Comparison of ENCODE assay signal across 13 mouse cellular contexts in the genomic region with DNA sequence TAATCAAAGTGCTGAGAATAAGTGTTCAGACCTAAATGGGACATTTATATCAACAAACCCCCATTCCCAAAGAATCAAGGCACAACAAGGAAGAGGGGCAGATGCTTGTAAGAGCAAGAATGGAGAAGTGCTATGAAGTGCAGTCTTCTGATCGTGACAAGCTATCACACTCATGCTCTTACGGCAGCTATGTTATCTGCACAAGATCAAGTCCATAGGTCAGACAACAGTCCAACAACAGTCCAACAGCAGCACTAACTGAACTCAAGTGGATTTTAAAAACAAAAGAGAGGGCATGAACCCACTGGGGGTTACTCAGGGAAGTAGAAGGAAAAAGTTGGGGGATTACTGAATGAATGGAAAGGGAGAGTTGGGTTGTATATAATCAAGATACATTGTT.
"Had no signal": no experiment of that assay in that cellular context is flagged by ENCODE, and none has a peak within 500 bp of the region (broad histone marks: within the 10 kb centered on the region; RNA-seq: fewer than 3 reads in every experiment).

No protein-coding gene starts in this region.

- H3K4me1 ChIP-seq: kidney, embryonic 15.5 days; limb, embryonic 12.5 days; neural tube, embryonic 12.5 days had no signal

- H3K4me3 ChIP-seq: kidney, embryonic 15.5 days; limb, embryonic 12.5 days; neural tube, embryonic 12.5 days had no signal

- H3K9ac ChIP-seq: hindbrain, embryonic 14.5 days; kidney, embryonic 15.5 days; limb, embryonic 12.5 days; neural tube, embryonic 12.5 days had no signal

- H3K4me2 ChIP-seq: hindbrain, embryonic 14.5 days; kidney, embryonic 15.5 days; limb, embryonic 12.5 days; neural tube, embryonic 12.5 days had no signal

- H3K27ac ChIP-seq: hindbrain, embryonic 14.5 days; kidney, embryonic 15.5 days; limb, embryonic 12.5 days; neural tube, embryonic 12.5 days had no signal

- H3K9me3 ChIP-seq: kidney, embryonic 15.5 days; limb, embryonic 12.5 days; neural tube, embryonic 12.5 days had no signal

- DNase-seq: kidney, adult 11 months; kidney, postnatal 25 days; layer of hippocampus, adult 9-11 months; layer of hippocampus, postnatal 36 days; lung, adult 18-20 months; midbrain, embryonic 14.5 days; spleen, adult 18-20 months; thymus, adult 18-20 months; thymus, postnatal 14 days had no signal

- H3K36me3 ChIP-seq: kidney, embryonic 15.5 days; limb, embryonic 12.5 days; neural tube, embryonic 12.5 days had no signal

- H3K27me3 ChIP-seq: kidney, embryonic 15.5 days; limb, embryonic 12.5 days; neural tube, embryonic 12.5 days had no signal
